Mouse (Mus musculus): ENCODE data around the gene Pygm.
A peak's percentile ranks its signal among the peaks of the same experiment; 100 is the strongest.

The Pygm gene

DNA sequence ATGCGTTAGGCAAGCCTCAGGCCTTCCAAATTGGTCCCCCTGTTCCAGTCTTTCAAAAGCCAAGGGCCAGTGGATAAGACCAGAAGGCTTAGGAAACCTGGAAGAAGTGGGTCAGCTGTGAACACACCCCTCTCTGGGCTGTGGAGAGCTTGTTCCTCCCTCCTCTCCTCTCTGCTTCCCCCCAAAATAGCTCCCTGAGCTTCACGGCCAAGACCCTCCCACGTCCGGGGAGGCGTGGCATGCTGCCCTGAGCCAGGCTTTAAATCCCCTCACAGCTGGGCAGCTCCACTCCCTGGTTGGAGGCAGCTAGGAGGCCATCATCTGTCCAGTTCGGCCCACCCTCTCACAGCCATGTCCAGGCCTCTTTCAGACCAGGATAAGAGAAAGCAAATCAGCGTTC, at the start of gene Pygm:
Gene Pygm (plus strand): TSS at position 272 of the 400 bp plus-strand sequence.
- DNase-seq: no peak

DNA sequence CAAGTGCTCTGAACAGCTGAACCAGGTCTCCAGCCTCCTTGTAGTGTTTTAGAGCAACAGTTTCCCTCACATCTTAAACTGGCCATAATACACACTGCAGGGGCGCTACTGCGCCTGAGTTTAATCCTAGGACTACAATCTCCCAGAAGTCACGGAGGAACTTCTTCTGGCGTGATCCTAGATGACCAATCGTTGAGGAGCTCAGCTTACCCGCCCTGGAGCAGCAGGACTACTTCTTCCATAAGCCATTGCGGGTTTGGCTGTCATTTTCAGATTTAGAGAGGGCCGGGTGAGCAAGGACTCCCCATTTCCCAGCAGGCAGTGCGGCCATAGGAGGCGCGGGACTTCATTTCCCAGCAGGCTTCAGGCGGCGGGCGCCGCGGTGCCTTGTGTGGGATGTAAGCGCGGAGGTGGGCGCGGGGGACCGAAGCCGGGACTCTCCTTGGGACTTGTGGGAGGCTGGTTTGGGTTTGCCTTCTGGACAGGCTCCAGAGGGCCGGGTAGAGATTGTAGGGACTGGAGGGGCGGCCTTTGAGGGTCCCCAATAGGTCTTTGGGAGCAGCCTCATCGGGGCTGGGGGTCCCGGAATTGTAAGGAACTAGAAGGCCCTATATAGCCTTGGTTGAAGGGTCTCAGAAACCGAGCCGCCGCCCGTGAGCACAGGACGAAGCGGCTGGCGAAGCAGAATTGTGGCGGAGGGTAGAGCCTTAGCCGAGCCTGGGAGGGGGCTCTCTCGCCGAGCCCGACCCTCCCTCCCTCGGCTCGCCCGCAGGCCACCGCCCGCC, 49.3 kb upstream of the Pygm start, which contains the start of gene Men1:
Gene Men1 (plus strand): TSS at position 307 of the 785 bp plus-strand sequence.
- peak; percentile 91 for DNase-seq

- DNase-seq: no peak
These were observed 48.8 kb upstream of the Pygm start for GRCm38 (mm10) chr19:6335458-6335827.

DNA sequence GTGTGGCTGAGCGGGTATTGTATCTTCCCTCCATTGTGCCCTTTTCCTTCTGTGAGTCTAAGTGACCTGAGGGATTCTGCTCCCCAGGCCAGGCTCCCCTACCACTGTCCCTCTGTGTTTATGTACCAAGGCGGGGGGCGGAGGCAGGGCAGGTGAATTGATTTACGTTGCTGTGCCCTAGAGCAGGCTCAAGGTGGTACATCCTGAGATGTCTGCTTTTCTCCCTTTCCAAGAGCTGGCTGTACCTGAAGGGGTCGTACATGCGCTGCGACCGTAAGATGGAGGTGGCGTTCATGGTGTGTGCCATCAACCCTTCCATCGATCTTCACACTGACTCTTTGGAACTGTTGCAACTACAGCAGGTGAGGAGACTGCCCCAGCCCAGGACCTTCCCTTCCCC, 47.3 kb upstream of the Pygm start:
- no peak for DNase-seq

DNA sequence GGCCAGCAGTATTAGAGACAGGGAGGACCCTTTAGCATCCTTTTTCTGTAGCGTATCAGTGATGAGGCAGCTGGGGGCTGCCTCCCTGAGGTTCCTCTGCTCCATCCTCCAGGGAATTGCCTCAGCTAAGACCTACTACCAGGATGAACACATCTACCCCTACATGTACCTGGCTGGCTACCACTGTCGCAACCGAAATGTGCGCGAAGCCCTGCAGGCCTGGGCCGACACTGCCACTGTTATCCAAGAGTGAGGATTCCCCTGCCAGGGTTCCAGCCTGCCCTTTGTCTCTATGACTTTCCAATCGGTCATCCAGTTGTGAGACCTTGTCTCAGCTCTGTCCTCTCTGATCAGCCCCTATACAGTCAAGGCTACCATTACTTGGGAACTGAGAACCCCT, 46.0 kb upstream of the Pygm start:
- DNase-seq: no peak

DNA sequence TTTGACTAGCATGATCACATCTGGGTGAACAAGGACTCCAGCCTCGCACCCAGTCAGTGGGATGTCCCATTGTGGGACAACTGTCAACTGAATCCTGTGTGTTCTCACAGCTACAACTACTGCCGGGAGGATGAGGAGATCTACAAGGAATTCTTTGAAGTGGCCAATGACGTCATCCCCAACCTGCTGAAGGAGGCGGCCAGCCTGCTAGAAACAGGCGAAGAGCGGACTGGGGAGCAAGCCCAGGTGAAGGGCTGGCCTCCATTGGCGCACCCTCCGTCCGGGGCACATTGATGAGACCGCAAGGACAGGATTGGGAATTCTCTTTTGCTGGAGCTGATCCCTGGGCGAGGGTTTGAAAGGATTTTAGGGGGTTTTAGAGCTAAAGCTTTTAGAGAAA, 45.5 kb upstream of the Pygm start:
- DNase-seq: no peak

DNA sequence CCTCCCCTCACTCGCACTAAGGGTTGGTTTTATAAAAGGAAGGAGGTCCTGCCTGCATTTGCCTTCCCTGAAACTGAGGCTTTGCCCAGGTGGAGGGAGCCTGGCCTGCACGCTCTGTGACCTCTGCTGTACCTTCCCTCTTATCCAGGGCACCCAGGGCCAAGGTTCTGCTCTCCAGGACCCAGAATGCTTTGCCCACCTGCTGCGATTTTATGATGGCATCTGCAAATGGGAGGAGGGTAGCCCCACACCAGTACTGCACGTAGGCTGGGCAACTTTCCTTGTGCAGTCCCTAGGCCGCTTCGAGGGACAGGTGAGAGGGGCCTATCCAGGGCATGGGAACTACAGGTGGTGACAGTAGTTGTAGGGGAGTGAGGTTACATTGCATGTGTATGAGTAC, 45.0 kb upstream of the Pygm start:
- DNase-seq: no peak

DNA sequence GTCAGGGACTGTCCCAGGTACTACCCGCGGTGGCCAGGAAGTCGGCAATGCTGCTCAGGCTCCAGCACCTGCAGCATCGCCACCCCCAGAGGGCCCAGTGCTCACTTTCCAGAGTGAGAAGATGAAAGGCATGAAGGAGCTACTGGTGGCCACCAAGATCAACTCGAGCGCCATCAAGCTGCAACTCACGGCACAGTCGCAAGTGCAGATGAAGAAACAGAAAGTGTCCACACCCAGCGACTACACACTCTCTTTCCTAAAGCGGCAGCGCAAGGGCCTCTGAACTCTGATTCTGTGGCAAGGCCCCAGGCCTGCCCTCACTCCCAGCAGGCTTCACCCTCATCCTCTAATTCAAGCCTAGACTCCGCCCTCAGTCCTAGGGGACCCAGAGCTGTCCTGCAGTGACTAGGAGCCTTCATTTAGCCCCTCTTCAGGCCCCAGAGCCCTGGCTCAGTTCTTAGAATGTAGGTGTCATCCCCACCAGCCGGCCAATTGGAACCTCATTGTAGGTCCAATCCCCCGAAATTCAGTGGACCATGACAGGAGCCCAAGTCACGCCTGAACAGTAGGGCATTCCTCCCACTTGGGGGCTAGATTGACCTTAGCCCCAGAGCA, 44.2 kb upstream of the Pygm start:
- no peak for DNase-seq

DNA sequence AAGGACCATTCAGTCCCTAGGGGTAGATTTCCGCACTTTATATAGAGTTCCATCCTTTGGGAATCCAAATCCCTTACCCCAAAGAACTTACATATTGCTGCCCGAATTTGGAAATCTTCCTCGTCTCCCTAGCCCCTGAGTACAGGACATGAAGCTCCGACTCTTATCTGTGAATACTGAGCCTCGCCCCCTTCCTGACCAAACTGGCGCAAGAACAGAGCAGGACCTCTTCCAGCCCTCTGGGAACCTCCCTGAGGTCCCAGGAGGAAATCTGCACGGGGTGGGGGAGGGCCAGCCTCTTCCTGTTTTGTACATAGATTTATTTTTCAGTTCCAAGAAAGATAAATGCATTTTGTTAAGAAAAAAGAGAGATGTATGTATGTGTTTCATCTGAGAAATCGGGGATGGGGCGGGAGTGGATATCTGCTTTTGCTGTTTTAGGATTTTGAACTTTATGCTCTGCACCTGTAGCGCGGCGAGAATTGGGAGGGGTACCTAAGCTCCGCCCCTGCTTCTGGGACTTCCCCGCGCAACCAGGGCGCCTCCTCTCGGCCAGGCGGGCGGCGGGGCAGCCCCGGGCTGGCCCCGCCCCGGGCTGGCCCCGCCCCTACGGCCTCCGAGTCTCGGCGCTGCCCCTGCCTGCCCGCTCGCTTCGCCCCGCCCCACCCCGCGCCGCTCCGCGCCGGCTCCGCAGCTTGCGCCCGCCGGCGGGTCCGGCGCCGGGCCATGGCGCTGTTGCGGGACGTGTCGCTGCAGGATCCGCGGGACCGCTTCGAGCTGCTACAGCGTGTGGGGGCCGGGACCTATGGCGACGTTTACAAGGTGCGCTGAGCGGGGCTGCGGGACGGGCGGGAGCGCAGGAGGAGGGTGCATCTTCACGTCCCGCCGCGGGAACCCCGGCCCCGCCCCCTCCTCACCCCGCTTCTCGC, 43.4 kb upstream of the Pygm start, which contains the start of gene Map4k2:
Gene Map4k2 (plus strand): TSS at position 612 of the 929 bp plus-strand sequence.
- DNase-seq: peak; percentile 80

DNA sequence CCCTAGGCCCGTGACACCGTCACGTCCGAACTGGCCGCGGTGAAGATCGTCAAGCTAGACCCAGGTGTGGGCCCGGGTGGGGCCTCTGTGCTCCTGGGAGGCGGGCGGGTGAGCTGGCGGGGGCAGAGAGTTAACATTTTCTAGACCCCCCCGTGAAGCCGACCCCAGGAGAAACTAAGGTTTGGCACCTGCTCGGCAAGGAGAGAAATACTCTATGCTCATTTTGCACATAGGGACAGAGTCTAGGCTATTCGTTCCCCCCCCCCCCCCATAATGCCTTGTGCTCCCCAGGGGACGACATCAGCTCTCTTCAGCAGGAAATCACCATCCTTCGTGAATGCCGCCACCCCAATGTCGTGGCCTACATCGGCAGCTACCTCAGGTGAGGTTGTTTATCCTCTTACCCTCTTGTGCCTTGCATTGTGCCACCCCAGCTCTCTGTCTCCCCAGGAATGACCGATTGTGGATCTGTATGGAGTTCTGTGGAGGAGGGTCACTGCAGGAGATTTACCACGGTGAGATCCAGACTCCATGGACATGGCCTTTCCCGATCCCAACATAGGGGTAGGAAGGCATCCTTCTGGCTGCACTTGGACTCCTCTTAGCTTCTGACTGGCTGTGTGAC, 42.6 kb upstream of the Pygm start:
- DNase-seq: no peak

- no peak for DNase-seq
These were observed 41.8 kb upstream of the Pygm start for GRCm38 (mm10) chr19:6342276-6342933.

DNA sequence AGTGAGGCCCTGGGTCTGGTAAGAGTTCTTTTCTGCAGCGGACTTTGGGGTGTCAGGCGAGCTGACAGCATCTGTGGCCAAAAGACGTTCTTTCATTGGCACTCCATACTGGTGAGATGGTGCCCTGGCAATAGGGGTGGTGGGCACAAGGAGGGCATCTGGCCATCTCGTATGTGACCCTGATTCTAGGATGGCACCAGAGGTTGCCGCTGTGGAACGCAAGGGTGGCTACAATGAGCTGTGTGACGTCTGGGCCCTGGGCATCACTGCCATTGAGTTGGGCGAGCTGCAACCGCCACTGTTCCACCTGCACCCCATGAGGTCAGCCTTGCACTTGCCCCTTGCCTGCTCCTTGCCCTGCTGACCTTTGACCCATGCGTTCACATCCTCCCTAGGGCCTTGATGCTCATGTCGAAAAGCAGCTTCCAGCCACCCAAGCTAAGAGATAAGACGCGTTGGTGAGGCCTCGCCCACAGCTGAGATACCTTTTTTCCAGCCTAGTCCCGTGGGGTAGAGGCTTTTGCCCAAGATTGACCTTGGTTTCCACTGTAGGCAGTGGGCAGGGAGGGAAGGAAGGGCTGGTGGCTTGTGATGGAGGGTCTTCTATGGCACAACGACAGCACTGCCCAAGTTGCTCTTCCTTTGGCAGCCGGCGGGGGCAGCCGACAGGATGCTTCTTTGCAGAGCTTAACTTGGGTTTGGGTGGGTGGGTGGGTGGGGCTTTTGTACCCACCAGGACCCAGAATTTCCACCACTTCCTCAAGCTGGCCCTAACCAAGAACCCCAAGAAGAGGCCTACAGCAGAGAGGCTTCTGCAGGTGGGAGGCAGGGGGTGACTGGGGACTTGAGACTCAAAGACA, 40.9 kb upstream of the Pygm start:
- DNase-seq: no peak

DNA sequence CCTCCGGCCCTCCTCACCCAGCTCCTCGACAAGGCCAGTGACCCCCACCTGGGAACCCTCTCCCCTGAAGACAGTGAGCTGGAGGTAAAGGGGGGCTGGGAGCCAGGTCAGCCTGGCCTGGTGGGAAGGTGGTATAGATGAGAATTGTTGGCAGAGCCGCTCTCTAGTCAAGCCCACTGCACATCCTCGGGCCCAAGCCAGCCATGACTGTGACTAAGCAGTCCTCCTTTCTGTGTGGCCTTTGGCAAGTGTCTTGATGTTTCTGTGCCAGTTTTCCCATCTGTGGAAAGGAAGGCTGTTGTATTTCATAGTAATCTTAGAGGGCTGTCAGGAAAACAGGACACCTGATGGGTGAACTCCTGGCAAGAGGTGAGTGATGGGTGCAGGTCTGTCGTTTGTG, 40.2 kb upstream of the Pygm start:
- no peak for DNase-seq

- DNase-seq: no peak
These were observed 38.2 kb upstream of the Pygm start for GRCm38 (mm10) chr19:6346023-6346422.

DNA sequence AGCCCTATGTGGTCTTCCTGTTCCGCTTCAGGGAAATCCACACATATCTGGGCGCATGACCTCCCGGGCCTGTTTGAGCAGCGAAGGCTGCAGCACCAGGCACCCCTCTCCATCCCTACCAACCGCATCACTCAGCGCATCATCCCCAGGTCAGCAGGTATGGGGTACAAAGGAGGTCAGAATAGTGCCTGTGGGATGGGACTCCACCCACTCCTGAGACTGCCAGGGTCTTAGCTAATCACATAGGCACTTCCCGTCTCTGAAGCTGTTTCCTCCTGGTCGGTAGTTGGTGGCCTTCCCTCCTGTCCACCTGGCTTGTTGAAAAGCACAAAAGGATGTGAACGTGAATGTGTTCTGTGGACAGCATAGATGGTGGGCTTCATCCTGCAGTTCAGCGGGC, 37.5 kb upstream of the Pygm start:
- DNase-seq: no peak

DNA sequence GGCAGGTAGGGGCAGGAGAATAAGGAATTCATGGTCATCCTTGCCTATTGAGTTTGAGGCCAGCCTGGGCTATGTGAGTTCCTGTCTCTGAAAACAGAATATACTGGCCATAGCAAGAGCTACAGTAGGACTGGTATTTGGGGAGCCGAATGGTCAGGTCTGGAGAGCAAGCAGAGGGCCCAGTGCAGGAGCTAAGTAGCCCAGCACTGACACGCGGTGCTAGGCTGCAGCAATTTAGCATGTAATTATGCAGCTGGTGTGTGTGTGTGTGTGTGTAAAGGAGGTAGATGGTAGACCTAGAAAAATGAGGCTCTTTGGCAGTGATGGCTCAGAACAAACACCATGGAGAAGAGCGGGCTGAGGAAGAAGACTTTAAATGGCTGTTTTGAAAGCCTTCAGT, 36.6 kb upstream of the Pygm start:
- DNase-seq: no peak

DNA sequence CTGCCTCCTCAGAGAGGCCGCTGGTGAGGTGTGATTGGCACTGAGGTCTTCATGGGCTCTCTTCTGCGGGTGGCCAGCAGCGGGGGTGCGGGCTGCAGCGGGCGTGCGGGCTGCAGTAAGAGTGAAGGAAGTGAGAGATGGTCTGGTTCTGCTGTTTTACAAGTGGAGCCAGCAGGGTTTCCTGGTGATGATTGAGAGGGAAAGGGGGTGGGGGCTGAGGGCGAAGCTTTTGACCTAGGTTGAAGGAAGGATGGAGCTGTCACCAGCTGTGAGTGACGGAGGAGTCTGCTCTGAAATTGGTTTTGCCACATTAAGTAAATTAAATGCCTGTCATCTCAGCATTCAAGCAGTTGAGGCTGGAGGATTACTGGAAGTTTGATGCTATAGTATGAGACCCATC, 35.5 kb upstream of the Pygm start:
- no peak for DNase-seq

DNA sequence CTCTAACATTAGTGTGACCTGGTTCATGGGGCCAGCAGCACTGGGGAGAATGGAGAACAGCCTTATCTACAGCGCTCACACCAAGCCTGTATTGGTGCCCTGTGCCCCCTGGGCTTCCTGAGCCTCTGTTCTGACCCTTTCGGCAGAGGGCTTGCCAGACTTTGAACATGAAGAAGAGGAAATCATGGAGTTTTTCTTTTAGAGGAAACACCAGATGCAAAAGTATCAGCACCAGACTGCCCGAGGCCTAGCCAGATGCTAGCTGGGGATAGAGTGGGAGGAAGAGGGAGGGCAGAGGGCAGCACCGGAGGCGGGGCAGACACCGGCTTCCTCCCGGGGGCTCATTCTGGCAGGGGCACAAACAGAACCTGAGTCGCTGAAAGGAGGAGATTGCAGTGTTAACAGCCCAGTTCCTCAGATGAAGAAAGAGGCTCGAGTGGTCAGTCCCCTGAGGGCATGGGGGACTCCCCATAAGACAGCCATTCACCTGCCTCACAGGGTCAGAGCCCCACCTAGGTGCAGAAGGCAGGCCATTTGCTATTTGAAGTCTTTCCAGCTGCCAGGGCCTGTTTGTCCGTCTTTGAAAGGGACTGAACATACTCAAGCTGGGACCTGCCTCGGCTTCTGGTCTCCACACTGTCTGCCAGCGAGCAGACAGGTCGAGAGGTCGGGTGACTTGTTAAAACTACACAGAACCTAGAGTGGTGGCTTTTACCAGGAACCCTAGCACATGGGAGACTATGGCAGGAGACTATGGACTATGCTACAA, 34.8 kb upstream of the Pygm start:
- no peak for DNase-seq

DNA sequence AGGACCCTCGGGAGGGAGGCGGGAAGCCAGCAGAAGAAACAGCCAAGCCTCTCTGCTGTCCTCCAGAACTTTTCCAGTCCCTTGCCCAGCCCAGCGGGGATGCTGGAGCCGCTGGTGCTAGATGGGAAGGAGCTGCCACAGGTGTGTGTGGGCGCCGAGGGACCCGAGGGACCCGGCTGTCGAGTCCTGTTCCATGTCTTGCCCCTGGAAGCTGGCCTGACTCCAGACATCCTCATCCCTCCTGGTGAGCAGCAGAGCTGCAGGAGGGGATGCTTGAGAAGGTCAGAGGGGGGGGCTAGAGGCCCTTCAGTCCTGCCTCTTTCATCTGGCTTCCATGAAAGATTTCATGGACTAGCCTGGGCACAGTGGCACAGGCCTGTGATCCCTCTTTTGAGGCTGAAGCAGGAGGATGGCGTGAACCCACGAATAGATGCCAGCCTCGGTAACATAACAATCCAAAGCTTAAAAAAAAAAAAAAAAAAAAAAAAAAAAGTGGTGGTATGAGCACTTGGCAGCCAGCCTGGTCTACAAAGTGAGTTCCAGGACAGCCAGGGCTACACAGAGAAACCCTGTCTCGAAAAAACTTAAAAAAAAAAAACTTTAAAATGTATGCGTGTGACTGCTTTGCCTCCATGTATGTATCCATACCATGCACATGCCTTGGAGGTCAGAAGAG, 32.6 kb upstream of the Pygm start:
- no peak for DNase-seq

DNA sequence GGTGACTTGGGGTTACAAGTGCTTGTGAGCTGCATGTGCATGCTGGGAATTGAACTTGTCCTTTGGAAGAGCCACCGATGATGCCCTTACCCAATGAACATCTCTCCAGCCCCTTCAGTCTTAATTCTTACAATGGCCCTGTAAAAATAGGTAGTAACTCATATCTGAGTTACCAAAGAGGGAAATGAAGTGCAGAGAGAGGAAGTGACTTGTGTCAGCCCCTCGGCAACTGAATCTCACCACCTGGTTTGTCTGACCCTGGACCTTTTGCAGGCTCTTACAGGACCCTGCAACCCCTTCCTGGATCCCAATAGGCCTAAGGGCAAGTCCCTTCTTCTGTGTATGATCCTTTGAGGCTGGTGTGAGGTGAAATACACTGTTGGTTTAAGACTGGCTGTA, 32.1 kb upstream of the Pygm start:
- DNase-seq: no peak

All from cerebellum, adult 11 months (tissue).